Mouse (Mus musculus) myocyte (in vitro differentiated cells): Measurements from ENCODE around the gene Cd79a. TPM values are rescaled to one million over a fixed set of nuclear protein-coding genes. Genes with fewer than 3 reads are reported as not detected.

ENCODE experiments used
- H3K27me3 ChIP-seq: one replicate; pipeline ENCODE4 v1.6.1; 2011; ENCODE audit not compliant: control insufficient read depth, insufficient read depth, insufficient read length
- H3K36me3 ChIP-seq: one replicate; pipeline ENCODE4 v1.6.1; 2011; ENCODE audit not compliant: control insufficient read depth, insufficient read depth
- H3K4me2 ChIP-seq: one replicate; pipeline ENCODE4 v1.6.1; 2011; ENCODE audit warnings: low read depth, control low read depth
- H3K4me3 ChIP-seq: one replicate; pipeline ENCODE4 v1.5.1; 2011; ENCODE audit warnings: mild to moderate bottlenecking, control low read depth, moderate library complexity
- H3K79me2 ChIP-seq: one replicate; pipeline ENCODE4 v1.6.1; 2011; ENCODE audit not compliant: control insufficient read depth, insufficient read depth
- H3ac ChIP-seq: one replicate; pipeline ENCODE4 v1.6.1; 2011; ENCODE audit not compliant: control insufficient read depth, insufficient read length
- CEBPB ChIP-seq: IDR thresholded peaks from 2 replicates; pipeline ENCODE4 v1.6.1; 2011; ENCODE audit warnings: mild to moderate bottlenecking, moderate library complexity; ENCODE audit not compliant: poor library complexity, insufficient read depth, severe bottlenecking
- E2F4 ChIP-seq: IDR thresholded peaks from one replicate; pipeline ENCODE4 v1.6.1; 2011; ENCODE audit warnings: mild to moderate bottlenecking, control low read depth, moderate library complexity; ENCODE audit not compliant: insufficient read depth
- MAX ChIP-seq: IDR thresholded peaks from one replicate; pipeline ENCODE4 v1.6.1; 2011; ENCODE audit warnings: low read depth, mild to moderate bottlenecking, control low read depth
- MYOD1 ChIP-seq, 3 experiments: IDR thresholded peaks; one replicate each; pipeline ENCODE4 v1.6.1; 2011; ENCODE audit warnings: control low read depth in 2 of 3, low read depth in 2 of 3, mild to moderate bottlenecking in 2 of 3, moderate library complexity in 1 of 3; ENCODE audit not compliant: insufficient read length in 2 of 3, control insufficient read depth in 1 of 3
- MYOG ChIP-seq, 3 experiments: IDR thresholded peaks; one replicate each; pipeline ENCODE4 v1.6.1; 2011; ENCODE audit warnings: control low read depth in 2 of 3, low read depth in 2 of 3, mild to moderate bottlenecking in 2 of 3; ENCODE audit not compliant: insufficient read length in 2 of 3, control insufficient read depth in 1 of 3, insufficient read depth in 1 of 3
- POLR2A ChIP-seq: IDR thresholded peaks from one replicate; pipeline ENCODE4 v1.6.1; 2011; ENCODE audit warnings: low read depth, mild to moderate bottlenecking, control low read depth, moderate library complexity; ENCODE audit not compliant: insufficient read length
- POLR2AphosphoS2 ChIP-seq: IDR thresholded peaks from one replicate; pipeline ENCODE4 v1.6.1; 2011; ENCODE audit warnings: low read depth, control low read depth; ENCODE audit not compliant: insufficient read length
- REST ChIP-seq: IDR thresholded peaks from one replicate; pipeline ENCODE4 v1.6.1; 2011; ENCODE audit warnings: mild to moderate bottlenecking, control low read depth, moderate library complexity; ENCODE audit not compliant: insufficient read depth, insufficient read length
- SRF ChIP-seq: IDR thresholded peaks from one replicate; pipeline ENCODE4 v1.6.1; 2011; ENCODE audit warnings: low read depth; ENCODE audit not compliant: control insufficient read depth, insufficient read length
- TCF12 ChIP-seq: IDR thresholded peaks from one replicate; pipeline ENCODE4 v1.6.1; 2011; ENCODE audit warnings: mild to moderate bottlenecking, control low read depth; ENCODE audit not compliant: poor library complexity, insufficient read depth, severe bottlenecking
- TCF3 ChIP-seq: IDR thresholded peaks from one replicate; pipeline ENCODE4 v1.6.1; 2011; ENCODE audit warnings: low read depth, control low read depth; ENCODE audit not compliant: insufficient read length
- USF1 ChIP-seq: IDR thresholded peaks from one replicate; pipeline ENCODE4 v1.6.1; 2011; ENCODE audit warnings: low read depth, mild to moderate bottlenecking, control low read depth, moderate library complexity
- polyA plus RNA-seq: library from polyadenylated mRNA; unstranded; fragments of >200 nt; fragmentation: generic; extraction: Trizol; gene quantifications from one replicate; pipeline ENCODE4 v1.2.1, GENCODE M21; 2012; ENCODE audit warnings: missing spikeins

Gene Cd79a
- polyA plus RNA-seq, 1 experiment: 0.12 TPM

DNA sequence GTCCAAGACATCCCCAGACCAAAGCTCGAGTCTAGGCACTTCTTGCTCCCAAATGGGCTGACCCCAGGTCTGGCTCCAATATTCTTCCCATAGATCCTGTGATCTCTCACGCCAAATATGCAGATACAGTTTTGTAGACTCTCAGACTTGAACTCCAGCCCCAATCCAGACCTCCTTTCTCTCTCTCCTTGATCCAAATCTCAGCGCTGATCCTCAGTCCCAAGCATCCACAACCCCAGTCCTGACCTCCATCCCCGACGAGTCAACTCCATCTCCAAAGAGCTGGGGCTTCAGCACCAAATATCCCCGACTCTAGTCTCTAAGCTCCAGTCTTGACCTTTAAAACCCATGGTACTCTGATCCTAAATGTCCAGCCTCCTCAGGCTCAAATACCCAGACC, 46.5 kb downstream of the Cd79a start:
- Histone ChIP-seq H3K4me2 (no peak overlapping the region), H3K4me3 (no peak overlapping the region), H3K27me3 (peaks cover 86% of the 10 kb centered on the region), H3K79me2 (no peaks in the 10 kb centered on the region), H3ac (no peak overlapping the region), H3K36me3 (no peaks in the 10 kb centered on the region)
- no peak for TF ChIP-seq MYOG (IDR thresholded peaks at IDR 0.05; ENCODE audit: control insufficient read depth in 1 of 3, insufficient read depth in 1 of 3, insufficient read length in 2 of 3, low read depth in 2 of 3)

DNA sequence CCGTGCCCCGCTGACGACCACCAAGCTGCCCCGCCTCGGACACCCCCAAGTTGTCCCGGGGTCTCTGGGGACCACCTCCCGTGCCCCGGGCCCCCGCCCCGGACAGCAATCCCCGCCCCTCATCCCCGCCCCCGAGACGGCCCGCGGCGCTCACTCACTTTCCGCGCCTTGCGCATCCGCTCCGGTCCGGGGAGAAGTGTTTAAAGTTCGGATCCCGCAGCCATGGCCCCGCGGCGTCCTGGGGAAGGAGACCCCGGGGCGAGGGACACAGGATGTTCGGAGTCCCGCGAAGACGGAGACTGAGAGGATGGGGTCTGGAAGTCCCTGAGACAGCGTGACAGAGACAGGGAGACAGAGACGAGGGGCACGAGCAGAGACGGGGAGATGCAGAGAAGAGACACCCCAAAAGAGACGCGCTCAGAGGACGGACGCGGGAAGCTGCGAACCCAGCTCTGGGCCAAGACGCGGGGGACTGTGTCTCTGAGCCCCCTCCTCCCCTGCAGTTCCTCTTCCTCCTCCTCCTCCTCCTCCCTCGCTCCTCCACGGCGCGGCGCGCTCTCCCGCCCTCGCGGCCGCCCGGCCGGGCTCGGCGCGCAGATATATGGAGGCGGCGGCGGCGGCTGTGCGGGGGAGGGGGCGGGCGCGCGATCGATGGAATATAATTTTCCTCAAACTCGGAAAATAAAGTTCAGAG, 47.2 kb downstream of the Cd79a start, which contains the start of gene Gm4881:
Gm4881 (minus strand) TSS at position 238 of the 694 bp plus-strand sequence.
- no peaks in the 10 kb centered on the region for H3K36me3 ChIP-seq
- H3K4me3 ChIP-seq: no peak within 1 kb of the TSS
- TF ChIP-seq TCF3 (no peak), MYOD1 (IDR thresholded peaks at IDR 0.05; ENCODE audit: control insufficient read depth in 1 of 3, insufficient read length in 2 of 3, low read depth in 2 of 3) (no peak), MAX (no peak), CEBPB (no peak), SRF (no peak), POLR2AphosphoS2 (no peak), TCF12 (no peak), MYOG (IDR thresholded peaks at IDR 0.05; ENCODE audit: control insufficient read depth in 1 of 3, insufficient read depth in 1 of 3, insufficient read length in 2 of 3, low read depth in 2 of 3) (no peak), POLR2A (no peak)
- H3ac ChIP-seq: no peak within 1 kb of the TSS
- no peak within 1 kb of the TSS for H3K4me2 ChIP-seq
- H3K27me3 ChIP-seq: peaks cover 94% of the 10 kb centered on the region
- H3K79me2 ChIP-seq: no peaks in the 10 kb centered on the region

DNA sequence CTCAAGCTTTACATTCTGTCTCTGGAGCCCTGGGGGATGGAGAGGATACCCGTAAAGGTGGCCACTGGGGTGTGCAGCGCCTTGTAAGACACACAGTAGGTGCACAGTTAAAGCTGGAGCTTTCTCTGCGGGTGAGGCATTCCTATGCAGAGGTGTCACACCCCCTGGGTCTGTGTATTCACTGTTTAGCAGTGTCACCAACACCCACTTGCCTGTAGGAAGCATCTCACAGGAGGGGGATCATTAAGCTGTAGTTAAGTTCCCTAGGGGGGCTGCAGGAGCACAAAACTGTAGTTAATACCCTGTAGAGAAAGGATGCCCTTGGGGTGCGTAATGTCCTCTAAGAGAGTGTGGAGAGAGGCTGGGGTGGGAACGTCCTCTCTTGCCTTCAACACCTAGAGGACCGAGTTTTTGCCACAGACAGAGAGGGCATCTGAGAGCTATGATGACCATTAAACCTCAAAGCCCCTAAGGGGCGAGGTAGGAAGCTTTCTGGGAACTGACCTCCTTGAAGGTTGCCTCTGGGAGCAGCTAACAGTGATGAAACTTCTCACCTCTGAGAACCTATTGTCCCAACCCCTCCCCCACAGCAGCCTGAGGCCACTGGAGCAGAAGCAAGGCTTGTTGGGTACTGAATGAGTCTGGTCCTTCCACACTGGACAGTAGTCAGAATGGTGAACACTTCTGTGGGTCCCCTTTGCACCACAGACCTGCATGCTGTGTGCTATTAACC, 50.3 kb downstream of the Cd79a start:
- Histone ChIP-seq H3K4me2 (no peak overlapping the region), H3K4me3 (no peak overlapping the region), H3K79me2 (no peaks in the 10 kb centered on the region), H3K27me3 (peaks cover 100% of the 10 kb centered on the region), H3ac (no peak overlapping the region), H3K36me3 (no peaks in the 10 kb centered on the region)
- TF ChIP-seq USF1 (no peak), MYOD1 (IDR thresholded peaks at IDR 0.05; ENCODE audit: control insufficient read depth in 1 of 3, insufficient read length in 2 of 3, low read depth in 2 of 3) (no peak), TCF3 (no peak), REST (no peak), CEBPB (no peak), TCF12 (no peak), POLR2A (no peak), E2F4 (no peak), SRF (no peak), MYOG (IDR thresholded peaks at IDR 0.05; ENCODE audit: control insufficient read depth in 1 of 3, insufficient read depth in 1 of 3, insufficient read length in 2 of 3, low read depth in 2 of 3) (no peak), POLR2AphosphoS2 (no peak)

DNA sequence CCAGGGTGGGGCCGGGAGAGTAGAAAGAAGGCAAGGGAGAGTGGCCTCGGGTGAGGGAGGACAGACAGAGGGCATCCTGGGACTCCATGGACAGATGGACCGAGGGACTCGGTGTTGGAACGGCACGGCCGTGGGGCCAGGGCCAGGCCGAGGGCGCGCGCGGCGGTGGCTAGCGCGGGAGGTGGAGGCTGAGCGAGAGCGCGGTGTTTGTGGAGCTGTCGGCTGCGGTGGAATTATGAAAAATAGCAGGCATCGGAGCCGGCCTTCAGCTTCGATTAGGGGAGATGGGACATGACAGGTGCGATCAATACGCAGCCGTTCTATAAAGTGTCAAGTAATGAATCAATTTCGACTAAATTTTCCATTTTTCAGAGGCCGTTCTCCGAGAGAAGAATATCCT, 51.6 kb downstream of the Cd79a start:
- Histone ChIP-seq H3K27me3 (peaks cover 98% of the 10 kb centered on the region), H3K79me2 (no peaks in the 10 kb centered on the region), H3K36me3 (no peaks in the 10 kb centered on the region), H3K4me2 (no peak overlapping the region), H3K4me3 (no peak overlapping the region), H3ac (no peak overlapping the region)
- no peak for TF ChIP-seq POLR2AphosphoS2
- TF ChIP-seq MYOG (IDR thresholded peaks at IDR 0.05; ENCODE audit: control insufficient read depth in 1 of 3, insufficient read depth in 1 of 3, insufficient read length in 2 of 3, low read depth in 2 of 3): no peak
- no peak for TF ChIP-seq TCF3
- no peak for TF ChIP-seq TCF12
- no peak for TF ChIP-seq E2F4
- TF ChIP-seq MAX: no peak
- TF ChIP-seq CEBPB: no peak
- no peak for TF ChIP-seq SRF
- no peak for TF ChIP-seq USF1
- TF ChIP-seq POLR2A: no peak
- TF ChIP-seq MYOD1 (IDR thresholded peaks at IDR 0.05; ENCODE audit: control insufficient read depth in 1 of 3, insufficient read length in 2 of 3, low read depth in 2 of 3): no peak
- no peak for TF ChIP-seq REST
